Mouse (Mus musculus) ovary, postnatal 14 days (tissue): Measurements from ENCODE around the gene Fam104a.

Experiments
- DNase-seq: peaks from one replicate; pipeline ENCODE4 v3.0.0; 2022; ENCODE audit warnings: low spot score

The Fam104a gene

DNA sequence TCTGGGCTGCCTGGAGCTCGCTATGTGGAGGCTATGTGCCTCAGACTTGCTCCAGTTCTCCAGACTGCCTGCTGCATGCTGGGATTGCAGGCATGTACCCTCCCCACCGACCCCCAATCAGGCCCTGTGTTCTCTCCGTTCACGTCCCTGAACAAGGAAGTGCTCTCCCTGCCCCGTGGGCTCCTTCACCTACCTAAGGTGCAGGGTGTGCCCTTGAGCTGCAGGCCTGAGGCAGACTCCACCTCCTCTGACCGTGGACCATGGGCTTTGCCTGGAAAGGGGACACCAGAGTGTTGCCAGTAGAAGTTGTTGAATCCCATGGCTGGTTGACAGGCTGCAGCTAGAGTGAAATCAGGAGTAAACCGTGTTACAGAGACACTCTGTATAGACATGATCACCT, 15.7 kb upstream of the Fam104a start:
- no peak for DNase-seq

DNA sequence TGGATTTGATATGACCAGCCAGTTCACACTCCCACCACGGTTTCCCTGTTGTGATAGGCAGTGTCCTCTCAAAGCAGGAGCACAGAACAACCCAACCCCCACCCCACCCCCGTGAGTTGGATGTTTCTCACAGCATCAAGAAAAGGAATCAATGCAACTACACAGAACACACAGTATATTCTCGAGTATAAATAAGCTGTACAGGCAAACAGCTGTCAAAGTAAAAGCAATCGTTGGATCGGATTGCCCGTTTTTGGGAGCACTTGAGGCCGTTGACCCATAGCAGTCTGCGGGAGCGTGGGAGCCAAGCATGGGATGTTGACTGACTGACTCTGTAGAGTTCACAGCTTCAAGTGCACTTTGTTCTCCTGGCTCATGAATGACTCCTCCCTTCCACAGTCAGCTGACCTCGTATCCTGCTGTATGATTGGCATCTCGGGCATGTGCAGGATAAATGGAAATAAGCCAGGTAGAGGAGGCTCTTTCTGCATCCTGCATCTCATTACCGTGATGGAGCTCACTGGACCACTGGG, 14.1 kb upstream of the Fam104a start:
- DNase-seq: no peak

GRCm38 (mm10) chr11:113697571-113697970, 13.6 kb upstream of the Fam104a start:
- DNase-seq: no peak

DNA sequence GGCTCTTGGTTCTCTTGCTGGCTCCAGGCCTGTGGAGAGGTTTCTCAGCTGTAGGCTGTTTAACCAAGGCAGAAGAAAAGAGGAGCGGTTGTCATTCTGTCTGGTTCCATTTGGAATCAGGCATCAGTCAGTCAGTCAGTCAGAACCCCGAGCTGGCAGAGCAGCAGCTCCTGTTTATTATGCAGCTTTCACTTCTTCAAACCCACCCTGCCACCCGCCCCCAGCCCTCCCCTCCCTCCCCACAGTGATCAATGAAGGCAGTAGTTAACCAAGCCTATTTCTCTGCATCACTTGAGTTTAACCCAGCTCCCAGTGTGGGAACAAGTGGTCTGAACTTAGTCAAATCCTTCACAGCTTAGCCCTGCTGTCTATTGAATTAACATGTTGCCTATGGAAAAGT, 7.9 kb upstream of the Fam104a start:
- DNase-seq: no peak

DNA sequence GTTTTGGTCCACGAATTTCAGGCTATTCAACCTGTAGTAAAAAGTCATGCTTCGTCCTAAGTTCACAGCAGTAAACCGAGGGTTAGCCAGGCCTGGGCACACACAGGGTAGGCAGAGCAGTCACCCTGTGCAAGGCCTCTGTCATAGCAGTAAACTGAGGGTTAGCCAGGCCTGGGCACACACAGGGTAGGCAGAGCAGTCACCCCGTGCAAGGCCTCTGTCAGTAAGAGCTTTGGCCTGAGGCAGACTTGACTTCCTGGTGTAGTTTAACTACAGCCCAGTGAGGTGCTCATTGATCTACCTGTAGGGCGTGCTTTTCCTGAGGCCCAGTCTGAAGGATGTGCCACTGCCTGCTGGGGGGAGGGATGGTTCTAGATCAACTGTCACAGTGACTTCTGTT, 7.4 kb upstream of the Fam104a start:
- DNase-seq: no peak

- no peak for DNase-seq
These were observed 6.6 kb upstream of the Fam104a start for GRCm38 (mm10) chr11:113690506-113690905.

DNA sequence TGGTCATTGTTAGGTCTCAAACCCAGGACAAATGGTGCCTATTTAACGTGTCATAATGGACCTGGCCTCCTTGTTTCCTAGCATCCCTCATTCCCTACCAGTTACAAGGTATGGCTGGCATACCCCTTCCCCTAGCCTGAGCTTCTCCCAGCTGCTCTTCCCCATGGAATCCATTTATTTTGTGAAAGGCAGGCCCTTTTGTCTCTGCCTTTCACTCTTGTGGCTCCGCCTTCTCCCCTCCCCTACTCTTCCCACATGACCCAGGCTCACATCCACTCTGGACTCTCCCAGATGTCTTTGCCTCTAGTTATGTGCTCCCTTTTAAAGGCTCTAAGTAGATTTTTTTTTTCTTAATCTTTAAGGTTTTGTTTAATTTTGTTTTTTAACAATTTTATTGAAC, 3.1 kb upstream of the Fam104a start:
- DNase-seq: no peak

DNA sequence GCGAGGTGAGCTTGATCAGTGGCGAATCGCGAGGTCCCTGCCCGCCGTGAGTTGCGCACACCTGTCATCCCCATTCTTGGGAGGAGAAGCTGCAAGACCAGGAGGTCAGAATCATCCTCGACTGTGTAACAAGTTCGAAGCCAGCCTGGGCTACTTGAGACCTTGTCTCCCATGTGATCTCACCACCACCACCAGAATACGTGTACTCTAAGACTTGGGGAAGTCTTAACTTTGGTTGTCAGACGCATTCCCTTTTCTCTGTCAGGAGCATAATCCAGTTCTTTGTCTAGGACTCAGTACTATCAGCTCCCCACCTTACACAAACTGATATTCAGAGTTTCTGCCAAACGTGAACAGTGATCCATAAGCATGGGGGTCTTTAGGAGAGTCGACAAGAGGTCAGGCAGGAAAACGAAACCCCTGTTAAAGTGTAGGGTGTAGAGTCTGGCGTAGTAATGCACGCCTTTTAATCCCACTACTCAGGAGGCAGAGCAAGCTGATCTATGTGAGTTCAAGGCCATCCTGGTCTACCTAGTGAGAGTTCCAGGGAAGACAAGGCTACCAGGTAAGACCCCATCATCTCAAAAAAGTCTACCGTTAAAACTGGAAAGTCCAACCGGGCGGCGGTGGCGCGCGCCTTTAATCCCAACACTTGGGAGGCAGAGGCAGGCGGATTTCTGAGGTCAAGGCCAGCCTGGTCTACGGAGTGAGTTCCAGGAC, 912 bp upstream of the Fam104a start:
- DNase-seq: no peak

DNA sequence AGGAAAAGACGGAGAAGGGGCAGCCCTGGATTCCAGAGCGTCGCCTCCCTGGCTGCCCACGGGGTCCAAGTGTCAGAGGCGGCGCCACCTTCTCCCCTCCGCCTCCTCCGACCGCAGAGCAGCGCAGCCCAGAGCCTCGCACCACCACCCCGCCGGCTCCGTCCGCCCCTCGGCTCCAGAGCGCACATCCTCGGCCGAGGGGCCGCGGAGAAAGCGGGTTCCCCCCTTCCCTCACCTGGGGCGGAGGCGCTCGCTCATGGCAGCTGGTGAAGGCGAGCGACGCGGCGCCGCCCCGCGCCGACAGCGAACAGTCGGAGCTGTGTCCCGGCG, 363 bp downstream of the Fam104a start:
- no peak for DNase-seq

GRCm38 (mm10) chr11:113682897-113683626, 893 bp downstream of the Fam104a start:
- peak; percentile 47 for DNase-seq

- no peak for DNase-seq
These were observed 2.0 kb downstream of the Fam104a start for GRCm38 (mm10) chr11:113681979-113682378.

DNA sequence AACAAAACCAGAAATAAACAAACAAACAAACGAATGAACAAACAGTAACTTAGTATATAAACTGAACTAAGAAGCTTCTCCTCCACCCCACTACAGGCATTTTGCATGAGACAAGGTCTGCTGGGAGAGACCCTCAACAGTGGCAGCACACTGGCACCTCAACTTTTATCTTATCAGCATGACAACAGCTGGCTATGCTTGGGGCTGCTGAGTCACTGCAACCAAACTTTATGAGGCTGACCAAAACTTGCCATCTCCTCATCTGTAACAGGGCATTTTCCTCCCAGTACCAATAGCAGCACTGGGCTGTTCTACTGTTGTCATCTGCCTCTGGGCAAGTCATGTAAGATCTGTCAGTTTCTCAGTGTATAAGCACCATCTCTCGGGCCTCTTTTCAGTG, 3.0 kb downstream of the Fam104a start:
- DNase-seq: no peak

GRCm38 (mm10) chr11:113678373-113678772, 5.6 kb downstream of the Fam104a start:
- no peak for DNase-seq

GRCm38 (mm10) chr11:113677378-113677777, 6.6 kb downstream of the Fam104a start:
- DNase-seq: no peak

DNA sequence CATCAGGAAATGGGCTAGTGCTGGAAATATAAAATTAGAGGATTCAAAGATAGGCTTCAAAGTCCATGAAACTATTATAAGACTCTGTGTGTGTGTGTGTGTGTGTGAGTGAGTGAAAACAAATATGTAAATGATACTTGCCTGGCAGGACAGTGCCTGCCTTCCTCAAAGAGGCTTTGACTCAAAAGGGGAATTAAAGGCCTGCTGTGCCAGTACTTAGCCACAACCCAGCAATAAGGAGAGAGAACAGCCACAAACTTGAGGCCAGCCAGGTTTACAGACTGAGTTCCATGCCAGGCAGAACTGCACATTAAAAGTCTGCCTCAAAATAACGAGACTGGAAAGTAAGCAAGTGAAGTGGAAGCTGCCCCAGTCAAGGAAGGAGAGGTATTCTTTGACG, 7.1 kb downstream of the Fam104a start:
- DNase-seq: no peak

GRCm38 (mm10) chr11:113674595-113674994, 9.4 kb downstream of the Fam104a start:
- no peak for DNase-seq

- no peak for DNase-seq
These were observed 10.3 kb downstream of the Fam104a start for GRCm38 (mm10) chr11:113673614-113674013.

DNA sequence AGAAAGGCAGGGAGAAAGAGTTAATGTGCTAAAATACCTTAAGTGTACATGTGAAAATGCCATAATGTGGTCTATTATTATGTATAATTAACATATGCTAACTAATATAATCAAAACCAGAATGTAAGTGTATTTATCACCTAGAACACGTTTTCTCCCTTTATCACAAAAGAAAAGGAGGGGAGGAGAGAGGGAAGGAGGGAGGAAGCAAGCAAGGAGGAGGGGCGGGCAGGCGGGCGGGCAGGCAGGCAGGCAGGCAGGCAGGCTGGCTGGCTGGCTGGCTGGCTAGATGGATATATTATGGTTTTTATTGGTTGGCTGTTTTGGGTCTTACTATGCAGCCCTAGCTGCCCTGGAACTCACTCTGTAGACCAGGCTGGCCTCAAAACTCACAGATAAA, 14.2 kb downstream of the Fam104a start:
- DNase-seq: no peak

DNA sequence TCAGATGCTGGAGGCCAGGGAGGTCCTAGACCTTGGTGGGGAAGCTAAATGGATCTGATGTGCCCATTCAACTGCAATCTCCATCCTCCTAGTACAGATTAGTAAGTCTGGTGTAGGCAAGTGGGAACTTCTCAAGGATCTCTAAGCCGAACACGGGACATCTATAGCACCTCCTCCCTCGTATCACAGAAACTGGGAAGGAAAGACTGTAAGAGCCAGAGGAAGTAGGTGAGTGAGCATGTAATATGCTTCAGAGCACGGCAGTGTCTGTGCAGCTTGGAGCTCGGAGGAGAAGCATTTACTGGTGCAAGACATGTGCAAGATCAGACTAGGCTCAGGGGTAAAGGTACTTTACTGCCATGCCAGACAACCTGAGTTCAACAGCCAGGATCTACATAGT, 15.1 kb downstream of the Fam104a start:
- DNase-seq: no peak

- no peak for DNase-seq
These were observed 16.3 kb downstream of the Fam104a start for GRCm38 (mm10) chr11:113667704-113668103.

DNA sequence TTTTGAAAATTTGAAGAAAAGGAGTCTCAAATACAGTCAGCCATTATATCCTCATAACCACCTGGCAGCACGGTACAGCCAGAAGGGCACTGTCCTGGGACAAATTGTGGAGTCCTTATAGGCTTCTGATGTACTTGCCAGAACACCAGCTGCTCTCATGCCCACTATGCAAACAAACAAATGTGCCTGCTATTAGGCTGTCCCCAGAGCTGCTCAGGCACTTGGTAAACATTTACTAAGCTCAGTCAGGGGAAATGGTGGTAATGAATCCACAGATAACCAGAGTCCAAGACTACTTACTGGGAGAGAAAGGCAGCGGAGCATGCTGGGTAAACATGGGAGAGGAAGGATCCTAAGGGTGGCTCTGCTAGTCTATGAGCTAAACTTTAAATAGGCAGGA, 16.8 kb downstream of the Fam104a start:
- no peak for DNase-seq

DNA sequence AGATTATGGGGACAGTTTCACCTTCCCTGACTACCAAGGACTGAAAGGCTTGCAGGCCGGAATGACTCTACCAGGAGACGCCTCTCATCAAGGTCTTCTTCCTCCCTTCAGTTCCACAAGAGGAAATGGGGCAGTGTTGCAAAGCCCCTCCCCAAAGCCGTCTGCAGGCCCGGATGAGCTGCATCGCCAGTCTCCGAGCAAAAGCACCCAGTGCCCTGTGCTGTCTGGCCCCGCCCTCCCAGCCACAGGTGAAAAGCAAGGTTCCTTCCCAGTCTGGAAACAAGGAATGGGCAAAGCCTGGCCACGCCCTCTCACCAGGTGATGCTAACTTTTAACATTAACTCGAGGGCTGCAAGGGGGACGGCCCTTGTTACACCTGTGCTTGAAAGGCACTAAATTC, 17.3 kb downstream of the Fam104a start:
- no peak for DNase-seq

DNA sequence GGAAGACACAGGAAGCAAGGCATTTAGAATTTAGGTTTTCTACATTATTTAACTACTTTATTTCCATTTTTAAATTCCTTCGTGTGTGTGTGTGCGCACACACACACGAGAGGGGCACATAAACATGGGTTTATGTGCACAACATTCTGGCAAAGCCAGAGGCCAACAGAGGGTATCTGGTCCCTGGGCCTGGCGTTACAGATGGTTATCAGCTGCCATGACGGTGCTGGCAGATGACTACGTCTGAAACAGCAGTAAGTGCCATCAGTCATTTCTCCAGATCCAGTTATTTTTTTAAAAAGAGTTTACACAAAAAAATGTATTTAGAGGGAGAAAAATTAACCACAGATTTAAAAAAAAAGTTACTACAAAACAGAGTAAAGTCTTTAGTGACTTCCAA, 17.8 kb downstream of the Fam104a start:
- no peak for DNase-seq

DNA sequence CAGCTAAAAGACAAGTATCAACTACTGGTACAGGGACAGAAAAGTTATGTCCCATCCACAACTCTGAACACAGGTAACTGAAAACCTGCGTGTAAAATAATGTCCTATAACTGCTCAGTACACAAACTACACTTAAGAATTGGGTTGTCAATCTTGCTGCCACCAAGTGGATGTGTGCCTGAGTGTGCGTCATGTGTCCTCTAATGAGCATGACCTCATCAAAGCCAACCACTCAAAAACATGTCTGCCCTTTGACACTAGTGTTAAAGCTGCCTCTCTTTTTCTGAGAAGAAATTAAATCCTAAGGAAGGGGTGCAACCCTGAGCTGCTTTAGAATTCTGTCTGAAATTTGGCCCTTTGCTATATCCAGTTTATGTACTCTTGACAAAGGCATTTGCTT, 19.7 kb downstream of the Fam104a start:
- DNase-seq: no peak
